Mouse (Mus musculus) testis, adult 2 months (tissue): ENCODE data around the gene Csrp3. TPM values are rescaled to one million over a fixed set of nuclear protein-coding genes. Genes with fewer than 3 reads are reported as not detected.

Source experiments
- H3K27ac ChIP-seq: fragments of 200-500 bp; 2 replicates; pipeline ENCODE4 v1.5.1; 2012; ENCODE audit warnings: low read depth, low read length; ENCODE audit not compliant: control insufficient read depth, insufficient read depth
- H3K27me3 ChIP-seq: fragments of 200-500 bp; 2 replicates; pipeline ENCODE4 v1.6.1; 2012; ENCODE audit warnings: mild to moderate bottlenecking, low read length, moderate library complexity; ENCODE audit not compliant: control insufficient read depth, insufficient read depth
- H3K36me3 ChIP-seq: fragments of 200-500 bp; 2 replicates; pipeline ENCODE4 v1.6.1; 2012; ENCODE audit warnings: mild to moderate bottlenecking, low read length; ENCODE audit not compliant: control insufficient read depth, insufficient read depth
- H3K4me1 ChIP-seq: fragments of 200-500 bp; 2 replicates; pipeline ENCODE4 v1.6.1; 2012; ENCODE audit warnings: low read length; ENCODE audit not compliant: control insufficient read depth, insufficient read depth
- H3K4me3 ChIP-seq: fragments of 200-500 bp; 2 replicates; pipeline ENCODE4 v1.5.1; 2012; ENCODE audit warnings: low read depth, mild to moderate bottlenecking, low read length, moderate library complexity, mixed read lengths; ENCODE audit not compliant: control insufficient read depth
- CTCF ChIP-seq: fragments of 200-500 bp; IDR thresholded peaks from 2 replicates; pipeline ENCODE4 v1.5.1; 2012; ENCODE audit warnings: low read depth, mild to moderate bottlenecking, inconsistent platforms, low read length, moderate library complexity; ENCODE audit not compliant: control insufficient read depth, insufficient read depth, insufficient replicate concordance
- POLR2A ChIP-seq: fragments of 200-500 bp; IDR thresholded peaks from 2 replicates; pipeline ENCODE4 v1.6.1; 2012; ENCODE audit warnings: low read depth, mild to moderate bottlenecking, inconsistent platforms, low read length, moderate library complexity; ENCODE audit not compliant: control insufficient read depth
- polyA plus RNA-seq: library from polyadenylated mRNA; depleted of rRNA; stranded (reverse); fragments of >200 nt; gene quantifications from 2 replicates; pipeline ENCODE4 v1.2.3, GENCODE M21; 2012

Csrp3 gene
- polyA plus RNA-seq, 1 experiment, result not detected

GRCm38 (mm10) chr7:48841538-48841937 lies 6.3 kb downstream of the Csrp3 start:
- H3K4me3 ChIP-seq, result no peak overlapping the region
- H3K4me1 ChIP-seq, result no peaks in the 10 kb centered on the region
- H3K27me3 ChIP-seq, result no peaks in the 10 kb centered on the region
- no peaks in the 10 kb centered on the region for H3K36me3 ChIP-seq
- TF ChIP-seq POLR2A (no peak), CTCF (no peak)
- H3K27ac ChIP-seq, result no peak overlapping the region

- Histone ChIP-seq H3K4me1 (no peaks in the 10 kb centered on the region), H3K36me3 (no peaks in the 10 kb centered on the region), H3K27me3 (no peaks in the 10 kb centered on the region), H3K27ac (no peak overlapping the region), H3K4me3 (no peak overlapping the region)
- no peak for TF ChIP-seq POLR2A
- no peak for TF ChIP-seq CTCF
Measured at GRCm38 (mm10) chr7:48840545-48840944, 7.3 kb downstream of the Csrp3 start.

- no peaks in the 10 kb centered on the region for H3K4me1 ChIP-seq
- no peak overlapping the region for H3K4me3 ChIP-seq
- H3K27me3 ChIP-seq, result no peaks in the 10 kb centered on the region
- no peaks in the 10 kb centered on the region for H3K36me3 ChIP-seq
- H3K27ac ChIP-seq, result no peak overlapping the region
- TF ChIP-seq POLR2A, result no peak
- TF ChIP-seq CTCF, result no peak
Measured at GRCm38 (mm10) chr7:48838434-48838833, 9.4 kb downstream of the Csrp3 start.

- no peaks in the 10 kb centered on the region for H3K36me3 ChIP-seq
- H3K27me3 ChIP-seq, result no peaks in the 10 kb centered on the region
- H3K27ac ChIP-seq, result no peak overlapping the region
- TF ChIP-seq POLR2A (no peak), CTCF (no peak)
- H3K4me3 ChIP-seq, result no peak overlapping the region
- H3K4me1 ChIP-seq, result no peaks in the 10 kb centered on the region
Measured at GRCm38 (mm10) chr7:48836949-48837348, 10.9 kb downstream of the Csrp3 start.

GRCm38 (mm10) chr7:48834989-48835626 lies 12.7 kb downstream of the Csrp3 start:
- H3K4me3 ChIP-seq, result no peak overlapping the region
- TF ChIP-seq CTCF (no peak), POLR2A (no peak)
- no peaks in the 10 kb centered on the region for H3K36me3 ChIP-seq
- no peaks in the 10 kb centered on the region for H3K4me1 ChIP-seq
- no peak overlapping the region for H3K27ac ChIP-seq
- H3K27me3 ChIP-seq, result no peaks in the 10 kb centered on the region

DNA sequence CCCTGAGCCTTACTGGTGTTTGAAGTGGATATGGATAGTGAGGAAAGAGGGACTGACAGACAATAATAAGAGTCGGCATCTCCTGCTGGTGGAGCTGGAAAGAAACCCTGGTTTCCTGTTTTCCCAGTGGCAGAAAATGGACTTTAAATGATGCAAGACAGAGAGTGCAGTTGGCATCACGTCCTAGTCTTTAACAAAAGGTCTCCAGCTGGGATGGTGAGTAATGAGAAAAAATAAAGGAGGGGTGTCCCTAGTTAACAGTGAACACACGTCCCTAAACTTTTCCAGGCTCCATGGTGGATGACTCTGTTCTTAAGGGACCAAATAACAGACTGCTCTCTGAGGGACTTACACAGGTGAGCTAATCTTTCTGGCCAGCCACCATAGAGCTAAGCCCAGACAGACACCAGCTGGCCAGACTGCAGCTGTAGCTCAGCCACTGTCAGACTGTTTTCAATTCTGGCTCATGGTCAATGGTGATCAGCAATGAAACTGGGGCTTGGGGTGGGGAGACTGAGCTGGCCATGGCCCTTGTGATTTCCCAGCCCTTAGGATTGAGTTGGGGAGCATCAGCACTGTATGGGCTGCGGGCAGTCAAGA lies 13.4 kb downstream of the Csrp3 start:
- Histone ChIP-seq H3K4me3 (no peak overlapping the region), H3K4me1 (no peaks in the 10 kb centered on the region), H3K36me3 (no peaks in the 10 kb centered on the region), H3K27ac (no peak overlapping the region), H3K27me3 (no peaks in the 10 kb centered on the region)
- TF ChIP-seq CTCF (no peak), POLR2A (no peak)

- H3K27me3 ChIP-seq, result no peaks in the 10 kb centered on the region
- TF ChIP-seq CTCF (no peak), POLR2A (no peak)
- H3K36me3 ChIP-seq, result no peaks in the 10 kb centered on the region
- no peak overlapping the region for H3K27ac ChIP-seq
- no peaks in the 10 kb centered on the region for H3K4me1 ChIP-seq
- H3K4me3 ChIP-seq, result no peak overlapping the region
Measured at GRCm38 (mm10) chr7:48832735-48833134, 15.1 kb downstream of the Csrp3 start.
